Mouse (Mus musculus) lung, postnatal 0 days (tissue): Measurements from ENCODE around the gene Pagr1b.

ENCODE experiments used
- CTCF ChIP-seq: IDR thresholded peaks from 2 replicates; pipeline ENCODE4 v1.5.1; 2016; ENCODE audit warnings: antibody characterized with exemption, mild to moderate bottlenecking
- EP300 ChIP-seq: IDR thresholded peaks from 2 replicates; pipeline ENCODE4 v1.6.1; 2016; ENCODE audit warnings: antibody characterized with exemption, mild to moderate bottlenecking, control low read depth

GRCm38 (mm10) chr7:126955125-126955524 lies 61.2 kb downstream of the Pagr1b start:
- TF ChIP-seq CTCF, result no peak
- TF ChIP-seq EP300, result no peak
